Mouse (Mus musculus) lung, adult 2 months (tissue): ENCODE measurements around the gene Il17c.

Experiments used
- CTCF ChIP-seq: fragments of 200-500 bp; IDR thresholded peaks from 2 replicates; pipeline ENCODE4 v1.5.1; 2011; ENCODE audit warnings: mild to moderate bottlenecking, low read length, control low read depth; ENCODE audit not compliant: insufficient read depth
- POLR2A ChIP-seq: fragments of 200-500 bp; IDR thresholded peaks from 2 replicates; pipeline ENCODE4 v1.6.1; 2011; ENCODE audit warnings: low read depth, mild to moderate bottlenecking, control low read depth, low read length, borderline replicate concordance; ENCODE audit errors: extremely low read depth

- TF ChIP-seq CTCF = peak; percentile 15; the same call in 1 of the 2 replicates
- no peak for TF ChIP-seq POLR2A
These were observed 13.6 kb downstream of the Il17c start for GRCm38 (mm10) chr8:122435375-122435774.
